Mouse (Mus musculus): ENCODE data around the gene Bcor. TPM values are rescaled to one million over a fixed set of nuclear protein-coding genes. Genes with fewer than 3 reads are reported as not detected.

Bcor gene
- total RNA-seq, 2 experiments from 2014 or later = 10.4 to 14.4 TPM

- intact Hi-C loops (cut with DNase I) = no loop called here
- no peak for DNase-seq
Observed at GRCm38 (mm10) chrX:11996891-11997290, 163.3 kb downstream of the Bcor start.

- intact Hi-C loops (cut with DNase I) = no loop called here
- no peak for DNase-seq
Observed at GRCm38 (mm10) chrX:11996489-11996888, 163.7 kb downstream of the Bcor start.

- no peak for DNase-seq
- intact Hi-C loops (cut with DNase I) = no loop called here
Observed at GRCm38 (mm10) chrX:11993641-11994419, 166.3 kb downstream of the Bcor start.

- intact Hi-C loops (cut with DNase I) = no loop called here
- no peak for DNase-seq
Observed at GRCm38 (mm10) chrX:11989471-11989870, 170.7 kb downstream of the Bcor start.

GRCm38 (mm10) chrX:11988191-11988896 is 171.8 kb downstream of the Bcor start:
- DNase-seq = no peak
- intact Hi-C loops (cut with DNase I) = no loop called here

GRCm38 (mm10) chrX:11987602-11988001 is 172.6 kb downstream of the Bcor start:
- no peak for DNase-seq
- intact Hi-C loops (cut with DNase I) = no loop called here
